Mouse (Mus musculus) fat pad, adult 2 months (tissue): Measurements from ENCODE around the gene Gna14.

Experiments
- DNase-seq: peaks from one replicate; pipeline ENCODE4 v3.0.0-alpha.2; 2011; ENCODE audit warnings: low read depth, low spot score; ENCODE audit errors: extremely low read depth

Gene Gna14

GRCm38 (mm10) chr19:16450824-16451223 lies 15.3 kb downstream of the Gna14 start:
- no peak for DNase-seq

- no peak for DNase-seq
Observed at GRCm38 (mm10) chr19:16456181-16456580, 20.6 kb downstream of the Gna14 start.

- DNase-seq: no peak
Observed at GRCm38 (mm10) chr19:16457127-16457526, 21.6 kb downstream of the Gna14 start.

- DNase-seq: no peak
Observed at GRCm38 (mm10) chr19:16459317-16459716, 23.8 kb downstream of the Gna14 start.

GRCm38 (mm10) chr19:16460292-16460691 lies 24.7 kb downstream of the Gna14 start:
- DNase-seq: no peak

- DNase-seq: no peak
Observed at GRCm38 (mm10) chr19:16460831-16461230, 25.3 kb downstream of the Gna14 start.

GRCm38 (mm10) chr19:16462461-16462860 lies 26.9 kb downstream of the Gna14 start:
- DNase-seq: no peak

- no peak for DNase-seq
Observed at GRCm38 (mm10) chr19:16464730-16465129, 29.2 kb downstream of the Gna14 start.

GRCm38 (mm10) chr19:16468756-16469374 lies 33.3 kb downstream of the Gna14 start:
- no peak for DNase-seq

GRCm38 (mm10) chr19:16472655-16473054 lies 37.1 kb downstream of the Gna14 start:
- no peak for DNase-seq

- DNase-seq: no peak
Observed at GRCm38 (mm10) chr19:16477314-16477946, 41.9 kb downstream of the Gna14 start.

GRCm38 (mm10) chr19:16478186-16478607 lies 42.6 kb downstream of the Gna14 start:
- no peak for DNase-seq

- DNase-seq: no peak
Observed at GRCm38 (mm10) chr19:16482047-16482446, 46.5 kb downstream of the Gna14 start.

- DNase-seq: no peak
Observed at GRCm38 (mm10) chr19:16484237-16484636, 48.7 kb downstream of the Gna14 start.

- no peak for DNase-seq
Observed at GRCm38 (mm10) chr19:16484671-16485070, 49.1 kb downstream of the Gna14 start.

GRCm38 (mm10) chr19:16490756-16491155 lies 55.2 kb downstream of the Gna14 start:
- no peak for DNase-seq

- no peak for DNase-seq
Observed at GRCm38 (mm10) chr19:16491497-16491896, 55.9 kb downstream of the Gna14 start.

- no peak for DNase-seq
Observed at GRCm38 (mm10) chr19:16492453-16492852, 56.9 kb downstream of the Gna14 start.

- no peak for DNase-seq
Observed at GRCm38 (mm10) chr19:16494816-16495516, 59.4 kb downstream of the Gna14 start.

- DNase-seq: no peak
Observed at GRCm38 (mm10) chr19:16496016-16496415, 60.5 kb downstream of the Gna14 start.

GRCm38 (mm10) chr19:16502054-16502453 lies 66.5 kb downstream of the Gna14 start:
- no peak for DNase-seq

GRCm38 (mm10) chr19:16506711-16507364 lies 71.3 kb downstream of the Gna14 start:
- DNase-seq: no peak
